Mouse (Mus musculus) hindbrain, embryonic 10.5 days (tissue): ENCODE results near the gene Rsph3b. TPM values are rescaled to one million over a fixed set of nuclear protein-coding genes. Genes with fewer than 3 reads are reported as not detected.
"Not testable (repeated sequence)": the region's sequence is repeated elsewhere in the genome, so short reads cannot be mapped to it uniquely, and the experiment has no call there.

Source experiments
- DNase-seq: peaks from one replicate; pipeline ENCODE4 v3.0.0-alpha.2; 2017; ENCODE audit warnings: low spot score
- H3K27ac ChIP-seq: fragments of 300-500 bp; sonication (generic); 2 replicates; pipeline ENCODE4 v1.5.1; 2016; ENCODE audit warnings: mild to moderate bottlenecking, moderate library complexity
- H3K27me3 ChIP-seq: fragments of 300-500 bp; sonication (generic); 2 replicates; pipeline ENCODE4 v1.6.1; 2016; ENCODE audit warnings: mild to moderate bottlenecking; ENCODE audit not compliant: poor library complexity, insufficient read depth, severe bottlenecking
- H3K36me3 ChIP-seq: fragments of 300-500 bp; sonication (generic); 2 replicates; pipeline ENCODE4 v1.6.1; 2016; ENCODE audit warnings: mild to moderate bottlenecking, moderate library complexity
- H3K4me1 ChIP-seq: fragments of 300-500 bp; sonication (generic); replicated peaks from 2 replicates; pipeline ENCODE4 v1.6.1; 2016; ENCODE audit warnings: mild to moderate bottlenecking
- H3K4me3 ChIP-seq: fragments of 300-500 bp; sonication (generic); 2 replicates; pipeline ENCODE4 v1.5.1; 2016; ENCODE audit warnings: mild to moderate bottlenecking, moderate library complexity
- H3K9me3 ChIP-seq: fragments of 300-500 bp; sonication (generic); 2 replicates; pipeline ENCODE4 v1.6.1; 2016; ENCODE audit warnings: mild to moderate bottlenecking, moderate library complexity
- WGBS: fragments of 180-500 bp; shearing (Covaris S2); methylation state at CpG from one replicate; pipeline ENCODE4 v1.1.7; 2016; 5-methylcytosine and 5-hydroxymethylcytosine counted together
- polyA plus RNA-seq: library from polyadenylated mRNA; unstranded; fragments of >200 nt; fragmentation: Nextera tagmentation; extraction: Ambion mirVana; gene quantifications from 2 replicates; pipeline ENCODE4 v1.2.1, GENCODE M21; 2016

Rsph3b gene
- polyA plus RNA-seq, 1 experiment from 2014 or later = 43.4 TPM

DNA sequence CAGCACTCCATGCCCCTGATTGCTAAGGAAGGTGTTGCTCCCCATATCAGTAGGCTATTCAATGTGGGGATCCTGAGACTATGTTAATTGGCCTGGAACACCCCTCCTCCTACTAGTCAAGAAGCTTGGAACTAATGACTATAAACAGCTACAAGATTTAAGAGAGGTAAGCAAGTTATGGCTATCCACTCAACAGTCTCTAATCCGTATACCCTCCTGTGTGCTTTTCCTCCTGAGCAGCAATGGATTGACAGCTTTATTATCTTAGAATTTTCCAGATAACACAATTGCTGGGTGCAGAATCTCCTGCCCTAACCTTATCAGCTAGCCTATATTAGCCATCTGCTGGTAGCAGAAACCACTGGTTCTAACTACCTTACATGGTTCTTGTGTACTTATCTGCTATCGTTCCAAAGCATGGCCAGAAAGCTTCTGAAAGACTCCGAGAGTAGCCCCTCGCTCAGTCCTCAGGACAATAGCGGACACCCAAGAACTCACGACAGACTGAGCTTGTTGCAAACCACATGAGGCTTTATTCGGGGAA is 28.1 kb downstream of the Rsph3b start:
- not testable (repeated sequence) for DNase-seq, H3K27ac ChIP-seq, H3K9me3 ChIP-seq, H3K4me3 ChIP-seq, H3K4me1 ChIP-seq, H3K27me3 ChIP-seq, H3K36me3 ChIP-seq
- 91% methylated on average over 7 of the region's 7 CpGs for WGBS

DNA sequence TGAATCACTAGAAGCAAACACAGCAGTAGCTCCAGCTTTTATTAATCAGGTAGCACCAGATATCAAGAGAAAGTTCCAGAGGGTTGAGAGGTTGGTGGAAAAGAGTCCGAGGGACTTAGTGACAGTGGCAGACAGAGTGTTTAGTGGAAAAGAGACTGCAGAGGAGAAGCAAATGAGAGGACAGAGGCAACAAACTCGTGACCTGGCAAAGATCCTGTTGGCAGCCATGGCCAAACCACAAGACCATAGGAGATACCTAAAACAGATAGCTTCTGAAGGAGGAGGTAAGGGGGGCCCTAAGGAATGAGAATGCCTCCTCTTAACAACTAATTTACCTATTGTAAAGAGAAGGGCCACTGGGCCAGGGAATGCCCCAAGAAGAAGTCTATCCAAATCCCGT is 29.1 kb downstream of the Rsph3b start:
- not testable (repeated sequence) for H3K4me1 ChIP-seq, DNase-seq, H3K27ac ChIP-seq, H3K36me3 ChIP-seq, H3K9me3 ChIP-seq, H3K27me3 ChIP-seq, H3K4me3 ChIP-seq
- WGBS = 83% methylated on average over 3 of the region's 3 CpGs

DNA sequence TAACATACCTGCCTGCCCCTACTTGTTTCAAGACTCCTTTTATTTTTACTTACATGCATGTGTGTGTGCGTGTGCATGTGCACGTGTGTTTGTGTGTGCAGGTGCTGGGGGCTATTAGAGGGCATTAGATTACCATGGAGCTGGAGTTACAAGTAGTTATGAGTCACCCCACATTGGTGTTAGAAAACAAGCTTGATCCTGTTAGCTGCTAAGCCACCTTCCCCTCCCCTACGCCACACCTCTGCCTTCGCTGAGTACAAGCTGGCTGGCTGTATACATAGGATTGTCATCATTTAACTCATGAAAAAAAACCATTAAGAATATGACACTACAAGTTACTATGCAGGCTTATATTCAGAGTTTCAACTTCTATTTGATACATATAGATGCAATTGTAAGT is 33.2 kb downstream of the Rsph3b start:
- DNase-seq = not testable (repeated sequence)

DNA sequence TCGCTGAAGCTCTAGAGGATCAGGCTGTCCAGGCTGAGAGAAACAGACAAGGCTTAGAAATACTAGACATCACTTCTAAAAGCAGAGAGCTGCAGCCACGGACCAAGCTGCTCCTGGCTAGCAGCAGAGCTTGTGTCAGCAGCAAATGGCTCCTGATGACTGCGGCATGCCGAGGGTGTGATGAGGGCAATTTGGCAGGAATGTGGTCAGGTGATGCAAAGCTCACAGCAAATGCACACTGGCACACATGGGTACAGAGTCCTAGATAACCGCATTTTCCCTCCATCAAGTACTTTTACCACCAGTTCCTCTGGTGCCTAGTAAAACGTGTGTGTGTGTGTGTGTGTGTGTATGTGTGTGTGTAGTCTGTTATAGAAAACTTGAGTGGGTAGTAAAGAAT is 34.4 kb downstream of the Rsph3b start:
- 71% methylated on average over 2 of the region's 6 CpGs for WGBS
- H3K36me3 ChIP-seq, H3K4me1 ChIP-seq, H3K9me3 ChIP-seq, DNase-seq, H3K27ac ChIP-seq, H3K27me3 ChIP-seq, H3K4me3 ChIP-seq: not testable (repeated sequence)

More for the DNA sequence above, 33.2 kb downstream of the Rsph3b start:
- not testable (repeated sequence) for H3K36me3 ChIP-seq, H3K27me3 ChIP-seq, H3K4me1 ChIP-seq, H3K27ac ChIP-seq, H3K9me3 ChIP-seq, H3K4me3 ChIP-seq
- WGBS = 89% methylated on average over 4 of the region's 4 CpGs

DNA sequence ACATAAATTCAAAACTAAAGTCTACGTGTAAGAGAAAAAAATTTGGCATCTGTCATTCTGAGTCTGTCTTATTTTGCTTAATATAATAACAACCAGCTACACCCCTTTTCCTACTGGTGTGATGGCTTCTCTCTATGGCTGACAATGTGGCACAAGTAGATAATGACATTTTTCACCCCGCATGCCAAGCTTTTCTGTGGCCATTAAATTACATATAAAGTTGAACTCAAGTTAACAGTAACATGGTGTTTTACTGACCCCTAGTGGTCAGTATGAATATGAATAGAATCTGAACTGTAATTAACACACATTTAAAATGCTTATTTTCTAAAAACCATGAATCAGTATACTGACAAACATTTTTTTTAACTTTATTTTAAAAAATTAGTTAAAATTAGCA is 48.1 kb downstream of the Rsph3b start:
- H3K36me3 ChIP-seq, H3K9me3 ChIP-seq, H3K4me3 ChIP-seq, H3K27me3 ChIP-seq, H3K27ac ChIP-seq, H3K4me1 ChIP-seq, DNase-seq: not testable (repeated sequence)
- WGBS = 90% methylated on average over 1 of the region's 2 CpGs

DNA sequence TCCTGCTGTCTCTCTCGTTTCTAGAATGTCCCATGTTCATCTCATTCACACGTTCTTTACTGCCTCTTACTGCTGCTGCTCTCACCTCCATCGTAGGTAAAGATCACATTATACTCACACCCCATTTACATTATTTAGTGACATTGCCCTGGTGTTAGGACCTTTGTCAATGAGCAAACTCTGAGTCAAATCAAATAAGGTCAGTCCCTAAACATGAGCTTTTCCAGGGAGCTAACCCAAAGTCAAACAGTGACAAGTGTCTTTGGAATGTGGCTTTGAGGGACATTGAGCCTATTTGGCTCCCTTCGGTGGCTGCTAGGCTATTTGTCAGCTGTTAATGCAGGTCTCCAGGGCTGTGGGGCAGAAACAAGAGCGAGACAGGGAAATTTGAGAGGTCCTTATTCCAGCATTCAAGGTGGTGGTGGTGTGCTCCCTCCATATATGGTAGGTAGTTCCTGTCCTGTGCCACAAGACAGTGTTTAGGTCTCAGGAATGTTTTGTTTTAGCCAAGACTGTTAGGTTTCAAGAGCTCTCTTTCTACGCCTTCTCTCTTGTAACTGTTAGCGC is 50.4 kb downstream of the Rsph3b start:
- not testable (repeated sequence) for H3K9me3 ChIP-seq, DNase-seq, H3K27ac ChIP-seq, H3K27me3 ChIP-seq, H3K4me3 ChIP-seq, H3K4me1 ChIP-seq, H3K36me3 ChIP-seq
- 70% methylated on average over 7 of the region's 7 CpGs for WGBS

DNA sequence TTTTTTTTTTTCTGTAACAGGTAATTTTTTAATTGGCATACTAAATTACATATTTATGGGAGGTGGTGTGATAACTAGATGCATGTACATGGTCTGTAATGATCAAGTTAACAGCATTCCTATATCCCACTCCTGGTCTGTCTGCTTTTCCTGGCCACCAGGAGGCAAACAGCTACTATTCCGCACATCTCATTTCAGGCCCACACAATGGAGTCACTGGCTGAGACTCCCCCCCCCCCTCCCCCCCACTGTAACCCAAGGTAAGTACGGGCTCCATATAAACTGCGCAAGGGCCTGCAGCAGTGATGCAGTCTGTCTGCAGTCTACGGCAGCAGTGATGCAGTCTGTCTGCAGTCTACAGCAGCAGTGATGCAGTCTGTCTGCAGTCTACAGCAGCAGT is 51.7 kb downstream of the Rsph3b start:
- 58% methylated on average over 4 of the region's 4 CpGs for WGBS
- Histone ChIP-seq H3K36me3 (no peaks in the 10 kb centered on the region), H3K4me3 (no peak overlapping the region)

DNA sequence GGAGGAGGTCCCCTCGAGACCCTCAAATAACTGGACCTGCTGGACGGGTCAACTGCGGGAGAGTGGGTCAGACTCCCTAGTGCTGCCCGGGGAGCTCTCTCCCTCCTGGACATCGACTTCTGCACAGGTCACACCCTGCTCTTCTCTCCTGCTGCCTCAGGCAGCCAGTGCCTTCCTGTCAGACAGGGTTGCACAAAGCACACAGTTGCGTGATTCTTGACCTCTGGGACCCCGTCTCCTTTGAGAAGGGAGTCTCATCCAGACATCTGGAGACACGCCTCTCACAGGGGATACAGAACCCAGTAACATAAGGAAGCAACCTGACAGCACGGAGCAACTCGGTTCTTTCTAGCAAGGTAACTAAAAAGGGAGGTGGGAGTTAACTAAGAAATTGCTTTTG is 55.1 kb downstream of the Rsph3b start:
- no peaks in the 10 kb centered on the region for H3K9me3 ChIP-seq

More for the DNA sequence above, 51.7 kb downstream of the Rsph3b start:
- H3K27me3 ChIP-seq = no peaks in the 10 kb centered on the region
- H3K9me3 ChIP-seq = no peaks in the 10 kb centered on the region
- 0 out of 2 replicates have a peak, but pooled peaks cover 5% of the 10 kb centered on the region for H3K4me1 ChIP-seq
- no peak for DNase-seq
- no peak overlapping the region for H3K27ac ChIP-seq

DNA sequence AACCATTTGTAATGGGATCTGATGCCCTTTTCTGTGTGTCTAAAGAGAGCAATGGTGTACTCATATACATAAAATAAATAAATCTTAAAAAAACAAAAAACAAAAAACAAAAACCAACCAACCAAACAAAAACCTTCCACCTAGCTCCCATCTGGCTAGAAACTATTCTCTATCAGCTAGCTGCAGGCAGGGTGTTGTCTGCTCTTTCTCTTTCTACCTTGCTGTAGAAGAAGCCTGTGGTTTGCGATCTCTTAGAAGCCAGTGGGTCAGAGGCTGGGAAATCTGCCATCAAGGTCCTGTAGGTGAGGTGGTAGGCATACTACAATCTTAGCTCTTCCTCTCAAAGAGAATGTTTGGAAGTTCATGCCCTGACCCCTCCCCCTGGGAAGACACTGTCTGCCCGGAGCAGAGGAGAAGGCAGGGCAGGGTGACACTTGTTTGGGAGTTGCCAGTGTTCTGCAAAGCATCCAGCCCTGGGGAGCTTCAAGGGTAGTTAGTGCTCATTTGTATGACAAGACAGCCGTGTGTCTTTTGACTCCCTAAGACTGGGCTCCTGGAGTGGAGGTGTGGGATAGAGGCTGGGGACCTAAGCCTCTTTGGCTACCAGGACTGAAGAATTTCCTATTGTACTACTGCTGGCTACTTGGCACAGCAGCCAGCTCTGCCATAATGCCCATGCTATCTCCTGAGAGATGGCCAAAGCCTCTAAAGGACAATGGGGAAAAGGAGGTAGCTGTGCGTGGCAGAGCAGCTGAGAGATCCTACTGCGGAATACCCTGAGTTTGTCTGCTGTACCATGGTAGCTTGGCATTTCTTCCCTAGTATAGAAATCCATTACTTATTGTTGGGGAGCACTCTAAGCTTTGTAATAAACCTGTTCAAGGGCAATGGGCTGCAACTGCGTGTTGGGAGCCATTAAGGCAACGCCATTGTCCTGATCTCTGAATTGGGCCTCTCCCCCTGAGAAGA is 56.2 kb downstream of the Rsph3b start:
- Histone ChIP-seq H3K4me3 (no peak overlapping the region), H3K4me1 (0 out of 2 replicates have a peak, but pooled peaks cover 5% of the 10 kb centered on the region), H3K27ac (no peak overlapping the region), H3K36me3 (no peaks in the 10 kb centered on the region), H3K9me3 (no peaks in the 10 kb centered on the region), H3K27me3 (no peaks in the 10 kb centered on the region)
- 68% methylated on average over 7 of the region's 7 CpGs for WGBS
- no peak for DNase-seq

More for the DNA sequence above, 55.1 kb downstream of the Rsph3b start:
- Histone ChIP-seq H3K27ac (no peak overlapping the region), H3K27me3 (no peaks in the 10 kb centered on the region), H3K36me3 (no peaks in the 10 kb centered on the region), H3K4me3 (no peak overlapping the region), H3K4me1 (0 out of 2 replicates have a peak, but pooled peaks cover 5% of the 10 kb centered on the region)
- no peak for DNase-seq
- 72% methylated on average over 10 of the region's 10 CpGs for WGBS

DNA sequence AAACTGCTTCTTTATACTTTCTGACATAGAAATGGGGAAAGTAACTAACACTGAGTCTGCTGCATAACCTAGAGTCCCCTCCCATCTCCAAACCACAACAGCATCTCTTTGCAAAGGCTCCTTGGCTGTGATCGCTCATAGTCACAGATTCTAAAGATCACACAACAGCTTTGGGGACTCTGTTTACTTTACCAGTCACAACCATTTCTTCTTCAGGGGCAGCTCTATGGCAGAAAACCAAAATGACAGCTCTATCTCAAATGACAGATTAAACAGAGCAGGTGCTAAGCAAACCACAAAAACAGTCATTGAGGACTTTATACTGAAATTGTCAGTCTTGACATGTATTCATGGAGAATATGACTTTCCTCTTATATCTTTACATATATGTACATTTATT is 62.0 kb downstream of the Rsph3b start:
- WGBS = 95% methylated on average over 1 of the region's 1 CpGs
- Histone ChIP-seq H3K27me3 (no peaks in the 10 kb centered on the region), H3K9me3 (no peaks in the 10 kb centered on the region), H3K4me3 (no peak overlapping the region), H3K36me3 (no peaks in the 10 kb centered on the region), H3K27ac (no peak overlapping the region), H3K4me1 (no peaks in the 10 kb centered on the region)
- no peak for DNase-seq

DNA sequence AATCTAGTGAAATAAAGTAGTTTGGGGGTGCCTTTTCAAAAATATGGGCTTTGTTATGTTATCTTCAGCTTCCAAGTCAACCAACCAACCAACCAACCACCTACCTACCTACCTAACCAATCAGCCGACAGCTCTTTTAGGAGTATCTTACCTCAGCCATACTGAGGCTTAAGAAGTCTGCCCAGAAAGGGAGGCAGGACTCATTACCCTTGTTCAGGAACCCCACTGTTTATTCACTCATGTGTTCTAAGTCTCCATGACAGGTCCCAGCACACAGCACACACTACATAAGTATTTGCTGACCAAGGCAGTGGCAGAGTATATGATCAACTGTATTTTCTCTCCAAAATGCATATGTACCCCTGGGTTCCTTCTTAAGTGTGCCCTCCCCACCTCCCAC is 64.0 kb downstream of the Rsph3b start:
- no peak for DNase-seq
- Histone ChIP-seq H3K27ac (no peak overlapping the region), H3K36me3 (no peaks in the 10 kb centered on the region), H3K27me3 (no peaks in the 10 kb centered on the region), H3K9me3 (no peaks in the 10 kb centered on the region), H3K4me3 (no peak overlapping the region), H3K4me1 (no peaks in the 10 kb centered on the region)
- 95% methylated on average over 1 of the region's 1 CpGs for WGBS

DNA sequence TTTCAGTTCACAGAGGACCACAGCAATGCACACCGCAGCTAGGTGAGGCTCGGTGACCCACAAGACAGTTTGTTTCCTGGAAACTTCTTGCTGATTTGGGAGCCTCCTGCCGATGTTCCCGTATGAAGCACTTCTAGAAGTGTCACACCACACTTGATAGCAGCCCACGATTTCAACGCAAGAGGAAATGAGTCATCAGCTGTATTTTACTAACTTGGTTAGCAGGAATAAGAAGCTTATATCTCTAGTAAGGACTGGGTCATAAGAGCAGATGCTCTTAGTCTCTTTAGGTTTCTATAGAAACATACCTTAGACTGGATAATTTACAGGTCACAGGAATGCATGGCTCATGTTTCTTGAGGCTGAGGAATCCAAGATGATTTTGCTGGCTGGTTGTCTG is 67.2 kb downstream of the Rsph3b start:
- Histone ChIP-seq H3K9me3 (no peaks in the 10 kb centered on the region), H3K27me3 (no peaks in the 10 kb centered on the region), H3K4me3 (no peak overlapping the region), H3K4me1 (no peaks in the 10 kb centered on the region), H3K36me3 (no peaks in the 10 kb centered on the region), H3K27ac (no peak overlapping the region)
- 91% methylated on average over 6 of the region's 6 CpGs for WGBS
- DNase-seq = no peak

DNA sequence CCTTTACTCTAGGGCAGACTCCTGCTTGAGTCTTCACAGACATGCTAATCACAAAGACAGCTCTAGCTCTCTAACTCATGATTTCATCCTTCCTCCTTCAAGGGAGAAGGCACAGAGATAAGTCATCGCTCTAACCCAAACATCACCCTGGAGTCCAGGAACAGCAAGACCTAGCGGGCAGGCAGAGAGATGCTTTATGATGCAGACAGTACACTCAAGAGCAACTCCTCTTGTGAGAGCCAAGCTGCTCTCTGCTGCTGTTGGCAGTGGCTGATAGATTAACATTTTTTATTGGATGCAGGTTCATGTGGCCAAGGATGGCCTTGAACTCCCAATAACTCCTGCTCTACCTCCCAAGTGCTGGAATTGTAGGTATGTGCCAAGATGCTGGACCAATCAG is 77.1 kb downstream of the Rsph3b start:
- Histone ChIP-seq H3K9me3 (peaks cover 14% of the 10 kb centered on the region), H3K4me3 (no peak overlapping the region), H3K36me3 (no peaks in the 10 kb centered on the region), H3K4me1 (peaks cover 22% of the 10 kb centered on the region), H3K27me3 (0 out of 2 replicates have a peak, but pooled peaks cover 1% of the 10 kb centered on the region), H3K27ac (no peak overlapping the region)
- DNase-seq = no peak
- 95% methylated on average over 2 of the region's 2 CpGs for WGBS
